Mouse (Mus musculus) kidney, adult 11 months (tissue): ENCODE results near the gene Jph4.
A peak's percentile ranks its signal among the peaks of the same experiment; 100 is the strongest.

Source experiments
- DNase-seq: peaks from one replicate; pipeline ENCODE4 v3.0.0; 2022

The Jph4 gene

DNA sequence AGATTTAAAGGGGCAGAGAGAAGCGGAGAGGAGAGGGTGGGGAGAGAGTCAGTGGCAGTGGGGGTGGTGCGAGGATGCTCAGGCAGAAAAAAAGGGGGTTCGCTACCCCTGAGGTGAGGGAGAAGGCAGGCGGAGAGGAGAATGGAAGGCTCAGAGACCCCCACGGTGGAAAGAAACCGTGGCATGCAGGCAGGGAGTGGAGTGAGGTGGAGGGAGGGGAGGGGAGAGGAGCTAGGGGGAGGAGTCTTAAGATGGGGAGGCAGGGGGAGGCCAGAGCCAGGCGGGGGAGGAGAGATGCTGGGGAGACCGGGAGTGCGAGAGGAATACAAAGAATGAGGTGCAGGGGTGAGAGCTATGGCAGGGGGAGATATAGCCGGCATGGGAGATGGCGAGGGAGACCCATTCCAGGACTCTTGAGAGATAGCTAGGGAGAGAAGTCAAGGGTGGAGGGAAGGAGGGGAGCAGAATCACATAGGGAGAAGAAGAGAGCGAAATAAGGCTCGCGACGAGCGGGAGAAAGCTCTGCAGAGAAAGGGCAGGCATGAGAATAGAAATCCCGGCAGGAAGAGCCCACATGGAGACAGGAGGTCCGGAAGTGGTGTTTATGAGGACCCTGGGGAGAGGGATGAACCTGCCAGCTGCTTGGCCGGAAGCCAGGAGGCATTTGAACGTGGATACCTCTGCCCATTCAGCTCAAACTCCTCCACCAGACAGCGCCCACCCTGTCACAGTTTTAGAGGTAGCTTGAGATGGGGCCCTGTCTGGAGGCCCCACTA is at the start of gene Jph4:
Gene Jph4, minus strand, starts transcription at position 511 of the 776 bp plus-strand sequence.
- no peak for DNase-seq

DNA sequence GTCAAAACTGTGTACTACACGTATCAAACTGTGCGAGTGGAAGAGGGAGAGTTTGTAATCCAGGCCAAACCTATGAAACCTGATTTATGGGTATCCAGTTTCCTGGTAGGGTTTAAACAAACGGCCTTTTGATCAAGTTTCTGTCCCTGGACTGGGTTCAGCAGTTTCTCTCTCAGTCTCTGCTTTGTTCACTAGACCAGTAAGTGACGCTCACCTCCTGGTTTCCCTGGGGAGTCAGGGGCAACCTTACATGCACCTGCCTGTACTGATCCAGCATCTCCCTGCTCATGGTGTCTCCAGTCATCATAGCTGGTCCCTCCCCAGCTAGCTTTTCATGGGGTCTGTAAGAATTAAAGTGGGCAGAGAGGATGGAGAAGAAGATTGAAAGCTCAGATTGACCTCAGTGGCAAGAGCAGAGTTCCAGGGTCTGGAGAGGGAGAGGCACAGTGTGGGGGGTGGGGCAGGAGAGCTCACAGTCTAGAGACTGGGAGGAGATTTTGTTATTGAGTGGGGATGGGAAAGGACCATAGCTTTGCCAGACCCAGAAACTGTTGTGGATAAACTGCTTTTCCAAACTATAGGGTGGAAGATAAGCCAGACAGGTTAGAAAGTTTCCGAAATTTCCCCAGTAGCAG is 47.6 kb upstream of the Jph4 start:
- no peak for DNase-seq

- DNase-seq = no peak
Measured at GRCm38 (mm10) chr14:55162168-55162567, 45.4 kb upstream of the Jph4 start.

DNA sequence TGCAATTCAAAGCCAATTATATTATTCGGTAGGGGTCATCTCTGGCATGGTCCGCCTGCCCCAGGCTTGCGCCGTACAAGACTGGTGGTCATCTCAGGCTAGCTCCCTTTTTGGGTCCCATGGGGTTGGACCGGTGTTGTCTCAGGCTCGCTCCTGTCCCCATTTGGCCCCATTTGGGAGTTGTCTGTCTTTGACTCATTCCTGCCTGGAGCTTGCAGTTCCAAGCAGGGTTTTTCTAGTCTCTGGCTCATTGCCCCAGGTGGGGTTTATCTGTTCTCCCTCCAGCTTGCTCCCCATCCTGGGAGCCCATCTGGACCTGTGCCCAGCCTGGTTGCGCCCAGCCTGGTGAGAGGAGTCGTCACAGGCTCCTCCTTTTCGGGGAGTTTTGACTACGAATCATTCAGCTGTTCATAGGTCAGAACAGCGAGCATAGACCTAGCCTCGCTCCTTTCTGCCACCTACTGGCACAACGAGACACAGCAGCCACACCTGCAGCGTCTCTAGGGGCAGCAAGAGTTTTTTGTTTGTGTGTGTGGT is 44.4 kb upstream of the Jph4 start:
- DNase-seq = peak; percentile 46

DNA sequence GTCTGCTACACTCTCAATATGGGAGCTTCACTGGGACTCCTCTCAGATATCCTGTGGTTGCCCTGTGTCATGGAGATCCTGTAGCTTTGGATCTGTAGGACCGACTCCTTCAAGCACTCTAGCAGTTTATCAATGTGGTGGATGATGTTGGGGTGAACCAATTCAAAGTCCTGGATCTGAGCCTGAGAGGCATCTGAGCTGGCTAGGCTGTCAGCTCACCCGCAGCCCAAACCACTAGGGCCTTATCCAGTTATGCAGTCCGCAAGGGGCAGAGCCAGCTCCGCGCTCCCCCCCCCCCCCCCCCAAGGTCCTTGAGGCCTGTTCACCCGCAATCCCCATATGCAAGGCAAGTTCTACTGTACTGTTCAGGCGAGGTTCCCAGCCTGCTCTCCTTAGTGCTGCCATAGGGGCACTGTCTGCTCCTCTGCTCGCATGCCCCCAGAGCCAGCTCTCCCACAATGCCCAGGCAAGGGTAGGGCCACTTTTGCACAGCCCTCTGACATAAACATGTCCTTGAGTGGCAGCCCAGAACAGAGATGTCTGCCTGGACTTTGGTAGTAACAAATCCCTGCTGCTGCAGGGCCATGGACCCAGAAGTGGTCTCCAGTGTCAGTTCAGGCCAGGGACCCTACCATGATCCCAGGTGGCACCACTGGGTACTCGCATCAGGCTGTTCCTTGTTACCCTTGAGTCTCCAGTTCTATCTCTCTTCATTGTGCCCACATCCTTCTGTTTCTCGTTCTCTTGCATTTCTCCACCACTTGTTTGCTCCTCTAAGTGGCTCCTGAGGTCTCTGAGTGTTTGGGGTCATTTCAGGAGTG is 43.7 kb upstream of the Jph4 start:
- no peak for DNase-seq

- DNase-seq = peak; percentile 4
Measured at GRCm38 (mm10) chr14:55157322-55158065, 40.8 kb upstream of the Jph4 start.

DNA sequence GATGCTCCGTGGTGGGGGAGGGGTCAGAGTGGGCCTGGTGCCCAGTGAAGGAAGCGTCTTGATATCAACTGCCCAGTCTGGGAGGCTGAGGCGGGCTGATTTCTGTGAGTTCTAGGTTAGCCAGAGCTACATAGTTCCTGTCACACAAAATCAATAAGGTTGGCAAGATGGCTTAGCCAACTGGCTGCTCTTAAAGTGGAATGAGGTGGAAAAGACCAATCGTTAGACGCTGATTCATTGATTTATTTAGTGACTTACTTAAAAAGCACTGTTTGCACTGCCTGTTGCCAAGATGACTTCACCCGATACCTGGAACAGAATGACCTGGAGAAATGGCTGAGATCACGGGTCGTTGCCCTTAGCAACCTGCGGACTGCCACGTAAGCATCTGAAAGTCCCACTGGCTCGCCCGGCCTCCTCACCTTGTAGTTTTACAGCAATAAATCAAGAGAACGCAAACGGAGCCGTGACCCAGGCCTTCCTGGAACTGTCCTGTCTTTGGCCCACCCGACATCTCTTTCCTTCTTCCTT is 36.3 kb upstream of the Jph4 start:
- peak; percentile 48 for DNase-seq

- no peak for DNase-seq
Measured at GRCm38 (mm10) chr14:55152174-55152573, 35.4 kb upstream of the Jph4 start.

DNA sequence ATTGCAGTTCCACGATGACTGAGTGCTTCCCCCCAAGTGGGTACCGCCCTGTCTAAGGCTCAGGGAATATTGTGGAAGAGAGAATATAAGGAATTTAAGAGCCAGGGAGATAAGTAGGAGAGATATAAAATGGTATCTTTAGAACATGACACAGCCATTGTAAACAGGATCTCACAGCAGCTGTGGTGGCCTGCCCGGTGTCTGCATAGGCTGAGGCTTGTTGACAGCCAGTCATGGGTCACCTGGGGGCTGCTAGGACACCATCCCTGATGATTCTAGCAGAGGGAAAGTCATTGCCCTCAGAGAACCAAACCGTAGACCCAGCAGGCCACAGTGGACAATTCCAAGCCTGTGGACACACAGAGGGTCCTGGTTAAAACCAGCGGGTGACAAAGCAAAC is 34.2 kb upstream of the Jph4 start:
- no peak for DNase-seq

DNA sequence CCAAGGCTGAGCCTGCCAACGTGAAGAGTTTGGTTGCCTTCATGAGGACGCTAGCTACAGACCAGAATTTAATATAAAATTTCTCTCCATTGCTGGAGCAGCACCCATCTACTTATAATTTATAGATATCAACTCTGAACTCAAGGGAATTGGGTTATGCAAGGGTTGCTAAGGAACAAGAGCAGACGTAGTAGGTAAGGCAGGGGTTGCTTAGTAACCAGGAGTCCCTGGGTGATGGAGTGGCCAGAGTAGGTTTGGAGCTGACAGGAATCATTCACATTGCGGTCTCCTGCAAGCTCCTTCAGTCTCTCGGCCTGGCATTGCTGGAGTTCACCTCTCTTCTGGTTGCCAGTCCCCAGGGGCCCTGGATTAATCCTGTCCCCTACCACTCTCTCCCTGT is 32.3 kb upstream of the Jph4 start:
- no peak for DNase-seq

DNA sequence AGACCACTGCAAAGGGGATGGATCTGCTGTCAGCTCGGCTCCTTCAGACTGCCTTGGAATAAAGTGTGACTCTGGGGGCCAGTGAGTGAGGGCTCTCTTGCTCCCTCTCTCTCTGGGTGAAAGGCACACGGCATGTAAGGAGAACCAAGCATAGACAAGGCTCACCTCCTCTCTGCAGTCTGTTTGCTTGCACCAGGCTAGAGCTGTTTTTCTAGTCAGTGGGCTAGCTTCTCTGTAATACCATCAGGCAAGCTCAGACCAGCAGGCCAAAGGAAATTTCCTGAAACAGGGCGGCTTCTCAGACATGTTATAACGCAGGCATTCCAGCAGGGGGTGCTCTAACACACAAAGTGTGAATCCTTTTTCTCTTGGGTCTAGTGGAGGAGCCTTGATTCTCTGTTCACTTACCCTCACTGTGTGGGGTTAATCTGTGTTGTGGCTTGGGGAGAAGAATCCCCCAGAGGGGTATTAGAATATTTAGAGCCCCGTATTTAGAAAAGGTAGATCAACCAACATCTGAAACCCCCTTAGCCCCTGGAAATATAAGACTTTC is 31.7 kb upstream of the Jph4 start:
- DNase-seq = peak; percentile 14

DNA sequence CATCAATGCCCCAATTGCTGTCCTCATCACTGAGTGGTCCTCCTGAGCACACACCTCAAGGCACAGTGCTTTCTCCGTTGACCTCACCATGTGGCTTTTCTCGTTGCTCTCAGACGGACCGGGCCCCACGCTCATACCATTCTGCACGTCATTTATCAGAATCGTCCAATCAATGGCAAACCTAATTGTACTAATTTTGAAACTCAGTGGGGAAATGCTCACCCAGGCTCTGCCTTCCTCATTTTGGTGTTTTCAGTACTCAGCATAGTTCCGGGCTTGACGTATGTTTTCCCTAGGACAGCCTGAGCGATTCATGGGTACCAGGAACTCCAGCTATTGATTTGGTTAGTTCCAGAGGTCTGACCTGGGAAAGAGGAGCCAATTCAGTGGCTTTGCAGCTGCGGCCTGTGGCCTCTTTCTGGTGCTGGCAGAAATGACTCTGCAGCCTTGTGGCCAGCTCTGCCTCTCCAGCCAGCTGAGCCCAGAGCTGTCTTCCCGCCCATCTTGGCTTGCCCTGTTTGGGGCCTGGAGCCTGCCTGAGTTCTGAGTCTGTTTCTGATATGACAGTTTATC is 30.2 kb upstream of the Jph4 start:
- DNase-seq = peak; percentile 4

GRCm38 (mm10) chr14:55146324-55146723 is 29.6 kb upstream of the Jph4 start:
- no peak for DNase-seq

- DNase-seq = no peak
Measured at GRCm38 (mm10) chr14:55139313-55139712, 22.6 kb upstream of the Jph4 start.

DNA sequence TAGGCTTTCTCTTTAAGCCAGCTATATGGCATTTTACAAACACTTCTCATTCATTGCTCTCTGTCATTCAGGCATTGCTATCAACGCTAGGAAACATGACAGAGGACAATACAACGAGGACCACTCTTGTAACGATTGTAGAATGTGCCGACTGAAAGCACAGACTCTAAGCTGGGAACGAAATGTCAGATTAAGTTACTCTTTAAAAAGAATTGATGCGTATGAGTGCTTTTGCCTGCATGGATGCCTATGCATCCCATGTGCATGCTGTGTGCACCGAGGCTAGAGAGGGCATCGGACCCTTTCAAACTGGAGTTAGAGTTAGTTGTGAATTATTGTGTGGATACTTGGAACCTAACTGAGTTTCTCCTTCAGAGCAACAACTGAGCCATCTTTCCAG is 18.9 kb upstream of the Jph4 start:
- no peak for DNase-seq

- no peak for DNase-seq
Measured at GRCm38 (mm10) chr14:55126521-55126920, 9.8 kb upstream of the Jph4 start.

GRCm38 (mm10) chr14:55125711-55126110 is 9.0 kb upstream of the Jph4 start:
- no peak for DNase-seq

- no peak for DNase-seq
Measured at GRCm38 (mm10) chr14:55122359-55122758, 5.6 kb upstream of the Jph4 start.

GRCm38 (mm10) chr14:55121947-55122346 is 5.2 kb upstream of the Jph4 start:
- DNase-seq = peak; percentile 66

DNA sequence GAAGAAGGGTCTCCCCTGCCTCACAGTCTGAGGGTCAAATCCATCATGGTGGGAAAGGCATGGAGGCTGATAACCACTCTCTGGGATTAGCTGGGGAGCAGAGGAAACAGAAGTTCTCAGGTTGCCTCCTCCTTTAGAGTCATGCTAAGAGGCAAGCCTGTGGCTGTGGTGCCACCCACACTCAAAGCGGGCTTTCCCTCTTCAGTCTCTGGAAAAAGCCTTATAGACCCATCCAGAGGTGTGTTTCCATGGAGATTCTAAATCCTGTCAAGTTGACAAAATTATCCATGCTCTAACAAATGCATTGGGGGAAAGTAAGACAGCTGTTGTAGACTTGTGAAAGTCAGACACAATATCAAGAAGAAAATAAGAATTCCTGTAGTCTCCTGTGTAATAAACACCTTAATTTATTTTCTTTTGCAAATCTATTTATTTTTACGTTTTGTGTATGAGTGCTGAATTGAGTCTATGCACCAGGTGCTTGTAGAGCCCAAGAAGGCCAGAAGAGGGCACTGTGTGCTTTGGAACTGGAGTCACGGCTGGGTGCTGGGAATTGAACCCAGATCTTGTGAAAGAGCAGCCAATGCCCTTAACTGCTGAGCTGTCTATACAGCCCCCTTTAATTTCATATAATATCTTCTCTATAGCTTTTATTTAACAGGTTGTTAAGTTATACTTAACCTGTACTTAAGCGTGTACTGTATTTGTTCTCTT is 2.8 kb upstream of the Jph4 start:
- DNase-seq = no peak

GRCm38 (mm10) chr14:55118852-55119251 is 2.1 kb upstream of the Jph4 start:
- no peak for DNase-seq
